Mouse (Mus musculus) bone marrow macrophage, adult 2 months (primary cell): Measurements from ENCODE around the gene Ccdc91.

Experiments used
- CTCF ChIP-seq: IDR thresholded peaks from 2 replicates; pipeline ENCODE4 v1.5.1; 2012; ENCODE audit warnings: low read depth, mild to moderate bottlenecking, low read length, moderate library complexity
- POLR2A ChIP-seq: IDR thresholded peaks from 2 replicates; pipeline ENCODE4 v1.6.1; 2012; ENCODE audit warnings: mild to moderate bottlenecking, low read depth, low read length, borderline replicate concordance

GRCm38 (mm10) chr6:147569246-147569645 is 93.6 kb downstream of the Ccdc91 start:
- TF ChIP-seq POLR2A = no peak
- TF ChIP-seq CTCF = no peak
